Mouse (Mus musculus) regulatory T cell (primary cell): ENCODE data around the gene Gm42517.

Experiments used
- in situ Hi-C: fragments of 300-600 bp; cut with MboI, MseI; formaldehyde crosslinking; loops from one replicate; pipeline ENCODE4 v1.15.1; 2025; ENCODE audit warnings: high pct_unique_total_duplicates

Gene Gm42517

GRCm38 (mm10) chr5:108367871-108368332 lies at the start of gene Gm42517:
TSS of gene Gm42517 (minus strand) at chr5:108367922.
- in situ Hi-C loops = no loop called here

DNA sequence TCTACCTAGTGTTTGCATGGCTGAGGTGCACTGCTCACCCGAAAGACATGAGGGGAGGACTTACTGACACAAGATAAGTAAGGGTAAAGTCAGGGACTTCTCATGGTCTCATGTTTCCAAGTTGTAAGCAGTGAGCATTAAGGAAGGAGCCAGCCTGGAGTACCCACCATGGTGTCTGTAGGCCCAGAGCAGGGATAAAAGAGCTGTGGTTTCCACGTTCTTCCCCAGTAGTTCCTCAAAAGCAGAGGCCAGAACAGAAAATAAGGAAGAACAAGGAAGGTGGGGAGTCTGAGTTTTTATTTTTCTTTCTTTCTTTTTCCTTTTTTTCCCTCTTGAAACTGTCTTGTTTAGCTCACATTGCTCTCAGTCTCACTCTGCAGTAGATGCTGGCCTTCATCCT lies 47.0 kb upstream of the Gm42517 start:
- in situ Hi-C loops = no loop called here

- in situ Hi-C loops = no loop called here
These were observed 39.3 kb upstream of the Gm42517 start for GRCm38 (mm10) chr5:108406977-108407376.

GRCm38 (mm10) chr5:108405460-108405859 lies 37.7 kb upstream of the Gm42517 start:
- in situ Hi-C loops = no loop called here

GRCm38 (mm10) chr5:108403453-108403852 lies 35.7 kb upstream of the Gm42517 start:
- in situ Hi-C loops = no loop called here

- in situ Hi-C loops = no loop called here
These were observed 22.0 kb upstream of the Gm42517 start for GRCm38 (mm10) chr5:108389744-108390143.

- in situ Hi-C loops = no loop called here
These were observed 20.5 kb upstream of the Gm42517 start, which contains the start of gene Pde6b for GRCm38 (mm10) chr5:108388201-108388600. TSS of gene Pde6b (plus strand) at chr5:108388391.

- in situ Hi-C loops = no loop called here
These were observed 18.7 kb upstream of the Gm42517 start for GRCm38 (mm10) chr5:108386449-108386848.

GRCm38 (mm10) chr5:108385632-108386031 lies 17.9 kb upstream of the Gm42517 start:
- in situ Hi-C loops = no loop called here

GRCm38 (mm10) chr5:108378346-108378745 lies 10.6 kb upstream of the Gm42517 start:
- in situ Hi-C loops = no loop called here

GRCm38 (mm10) chr5:108376059-108376458 lies 8.3 kb upstream of the Gm42517 start:
- in situ Hi-C loops = no loop called here

GRCm38 (mm10) chr5:108374079-108374478 lies 6.4 kb upstream of the Gm42517 start:
- in situ Hi-C loops = no loop called here

DNA sequence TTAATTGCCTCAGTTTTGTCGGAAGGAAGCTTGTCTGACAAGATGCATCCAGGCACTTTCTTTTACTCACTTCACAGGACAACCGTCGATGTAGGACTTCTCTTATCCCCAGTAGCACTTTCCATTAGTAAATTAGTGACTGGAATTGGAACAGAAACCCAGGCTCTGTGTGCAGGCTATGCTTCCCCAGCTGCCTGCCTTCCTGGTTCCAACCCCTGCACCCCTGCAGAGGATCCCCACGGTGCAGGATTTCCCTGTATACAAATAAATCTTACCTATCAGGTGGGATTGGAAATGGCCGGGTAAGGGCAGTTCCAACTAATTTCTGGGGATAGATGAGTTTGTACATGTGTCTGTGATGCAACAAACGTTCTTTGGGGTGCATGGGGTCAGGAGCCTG lies 2.2 kb upstream of the Gm42517 start:
- in situ Hi-C loops = no loop called here

GRCm38 (mm10) chr5:108368851-108369621 lies 1.3 kb upstream of the Gm42517 start:
- in situ Hi-C loops = no loop called here

DNA sequence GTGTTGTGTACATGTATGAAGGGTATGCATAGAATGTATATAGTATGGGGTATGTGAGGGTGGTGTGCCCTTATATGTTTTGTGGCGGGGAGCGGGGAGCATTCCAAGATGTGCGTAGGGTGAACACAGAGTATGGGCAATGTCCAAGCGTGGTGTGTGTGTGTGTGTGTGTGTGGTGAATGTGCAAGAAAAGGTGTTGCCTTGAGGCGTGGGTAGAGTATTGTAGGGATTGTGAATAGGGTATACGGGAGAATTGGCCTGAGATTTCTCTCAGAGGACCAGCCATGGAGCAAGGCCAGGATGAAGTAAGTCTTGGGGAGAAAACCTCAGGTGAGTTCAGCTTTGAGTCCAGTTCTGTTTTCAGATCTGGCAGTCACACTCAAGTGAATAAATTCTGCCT lies 724 bp upstream of the Gm42517 start:
- in situ Hi-C loops = no loop called here

DNA sequence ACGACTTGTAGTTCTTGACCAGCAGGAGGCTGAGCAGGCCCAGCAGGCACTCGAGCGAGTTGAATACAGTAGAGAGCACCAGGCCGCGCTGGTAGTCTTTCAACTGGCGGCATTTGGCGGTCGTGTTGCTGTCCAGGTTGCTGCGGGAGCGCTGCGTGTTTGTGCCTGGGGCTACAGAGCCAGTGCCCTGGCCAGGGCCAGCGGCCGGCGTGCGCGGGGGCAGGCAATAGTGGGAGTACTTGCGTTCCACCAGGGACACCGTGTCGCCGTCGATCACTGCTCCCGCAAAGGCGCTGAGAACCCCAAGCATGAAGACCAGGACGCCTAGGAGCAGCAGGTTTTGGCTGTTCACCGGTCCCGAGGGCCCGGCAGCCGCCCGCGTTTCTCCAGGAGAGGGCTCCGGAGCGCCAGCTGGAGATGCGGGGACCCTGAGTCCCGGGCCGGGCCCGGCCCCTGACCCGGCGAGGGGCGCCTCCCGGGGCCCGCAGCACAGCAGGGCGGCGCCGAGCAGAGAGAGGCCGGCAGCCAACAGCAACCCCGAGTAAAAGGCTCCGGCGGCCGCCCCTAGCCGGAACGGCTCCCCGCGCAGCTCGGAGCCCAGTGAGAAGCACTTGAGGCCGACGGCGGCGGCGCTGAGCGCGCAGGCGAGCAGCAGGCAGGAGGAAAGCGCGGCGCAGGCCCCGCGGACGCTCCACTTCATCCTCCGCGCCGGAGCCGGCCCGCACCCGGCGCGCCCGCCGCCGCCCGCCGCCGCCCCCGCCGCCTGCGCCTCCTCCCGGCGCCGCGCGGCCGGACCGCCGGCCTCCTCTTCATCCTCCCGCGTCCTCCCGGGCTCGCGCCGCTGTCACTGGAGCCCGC lies 509 bp downstream of the Gm42517 start:
- in situ Hi-C loops = no loop called here

- in situ Hi-C loops = no loop called here
These were observed 1.3 kb downstream of the Gm42517 start for GRCm38 (mm10) chr5:108366328-108366983.

GRCm38 (mm10) chr5:108362330-108362729 lies 5.4 kb downstream of the Gm42517 start:
- in situ Hi-C loops = no loop called here

DNA sequence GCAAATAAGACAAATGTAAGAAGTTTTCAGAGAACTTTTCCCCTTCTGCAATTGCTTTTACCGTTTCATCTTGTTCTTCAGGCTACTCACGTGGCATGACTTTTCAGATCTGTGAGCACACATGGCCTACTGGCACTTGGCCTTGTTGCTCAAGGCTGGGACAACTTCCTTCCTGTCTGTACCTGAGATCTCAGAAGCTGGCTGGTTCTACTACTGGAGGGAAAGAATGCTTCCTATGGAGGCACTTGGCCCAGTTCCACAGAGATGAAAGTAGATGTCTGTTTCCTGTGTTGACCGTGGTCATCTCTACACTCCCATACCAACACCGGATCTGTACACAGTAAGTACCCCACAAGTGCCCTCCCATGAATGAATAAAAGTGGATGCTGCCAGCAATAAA lies 7.5 kb downstream of the Gm42517 start:
- in situ Hi-C loops = no loop called here

- in situ Hi-C loops = no loop called here
These were observed 8.2 kb downstream of the Gm42517 start for GRCm38 (mm10) chr5:108359491-108359890.

- in situ Hi-C loops = no loop called here
These were observed 9.9 kb downstream of the Gm42517 start for GRCm38 (mm10) chr5:108357862-108358261.

- in situ Hi-C loops = no loop called here
These were observed 13.7 kb downstream of the Gm42517 start for GRCm38 (mm10) chr5:108354056-108354455.
